Mouse (Mus musculus) stomach, embryonic 14.5 days (tissue): Measurements from ENCODE around the gene Fezf1. TPM values are rescaled to one million over a fixed set of nuclear protein-coding genes. Genes with fewer than 3 reads are reported as not detected.

Experiments used
- ATAC-seq: fragments of 200-750 bp; cut with Nextera tagmentation; 2 replicates; pipeline ENCODE4 v1.8.0; 2017; ENCODE audit warnings: low read depth, moderate TSS enrichment; ENCODE audit not compliant: insufficient number of reproducible peaks, insufficient read depth, low FRiP score
- H3K27ac ChIP-seq: fragments of 300-500 bp; sonication (generic); 2 replicates; pipeline ENCODE4 v1.5.1; 2014; ENCODE audit warnings: mild to moderate bottlenecking, low read length, moderate library complexity, mixed read lengths
- H3K27me3 ChIP-seq: fragments of 300-500 bp; sonication (generic); 2 replicates; pipeline ENCODE4 v1.6.1; 2014; ENCODE audit warnings: low read length, control low read depth, mixed read lengths; ENCODE audit not compliant: control insufficient read depth, insufficient read depth
- H3K36me3 ChIP-seq: fragments of 300-500 bp; sonication (generic); 2 replicates; pipeline ENCODE4 v1.6.1; 2014; ENCODE audit warnings: mild to moderate bottlenecking, control low read depth, low read length, moderate library complexity, mixed read lengths; ENCODE audit not compliant: control insufficient read depth, insufficient read depth
- H3K4me1 ChIP-seq: fragments of 300-500 bp; sonication (generic); 2 replicates; pipeline ENCODE4 v1.6.1; 2014; ENCODE audit warnings: low read length, control low read depth, mixed read lengths; ENCODE audit not compliant: control insufficient read depth, insufficient read depth
- H3K4me2 ChIP-seq: fragments of 300-500 bp; sonication (generic); replicated peaks from 2 replicates; pipeline ENCODE4 v1.6.1; 2014; ENCODE audit warnings: low read depth, low read length, control low read depth
- H3K4me3 ChIP-seq: fragments of 300-500 bp; sonication (generic); 2 replicates; pipeline ENCODE4 v1.5.1; 2014; ENCODE audit warnings: low read depth, low read length, control low read depth
- H3K9ac ChIP-seq: fragments of 300-500 bp; sonication (generic); replicated peaks from 2 replicates; pipeline ENCODE4 v1.6.1; 2014; ENCODE audit warnings: low read depth, mild to moderate bottlenecking, control low read depth, low read length, moderate library complexity, mixed read lengths
- H3K9me3 ChIP-seq: fragments of 300-500 bp; sonication (generic); 2 replicates; pipeline ENCODE4 v1.6.1; 2016; ENCODE audit warnings: low read depth, low read length, control low read depth; ENCODE audit not compliant: control insufficient read depth
- WGBS: fragments of 180-500 bp; shearing (Covaris S2); extraction: QIAGEN DNeasy Blood & Tissue Kit; methylation state at CpG from one replicate; pipeline ENCODE4 v1.1.7; 2014; 5-methylcytosine and 5-hydroxymethylcytosine counted together
- polyA plus RNA-seq: library from polyadenylated mRNA; unstranded; fragments of >200 nt; fragmentation: Nextera tagmentation; extraction: Ambion mirVana; gene quantifications from 2 replicates; pipeline ENCODE4 v1.2.1, GENCODE M21; 2014

Gene Fezf1
- polyA plus RNA-seq, 1 experiment from 2014 or later, result not detected

DNA sequence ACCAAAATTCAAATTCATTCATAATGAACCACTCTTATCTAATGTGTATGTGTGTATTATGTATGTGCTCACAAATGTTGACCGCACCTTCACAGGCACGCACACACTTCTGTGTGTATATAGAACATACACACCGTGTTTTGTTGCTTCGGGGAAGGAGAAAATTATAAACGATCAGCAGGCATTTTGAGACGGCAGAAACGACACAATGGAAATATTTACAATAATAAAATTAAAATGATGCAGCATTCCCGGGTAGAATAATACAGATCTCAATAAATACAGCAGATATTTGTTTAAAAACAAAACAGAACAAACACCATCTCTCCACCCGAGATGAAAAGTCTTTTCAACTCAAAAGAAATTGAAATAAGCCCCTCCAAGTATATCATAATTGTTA is 3.0 kb downstream of the Fezf1 start:
- H3K9ac ChIP-seq, result no peak overlapping the region
- H3K4me3 ChIP-seq, result no peak overlapping the region
- H3K4me2 ChIP-seq, result no peak overlapping the region
- peaks cover 74% of the 10 kb centered on the region for H3K27me3 ChIP-seq
- no peaks in the 10 kb centered on the region for H3K4me1 ChIP-seq
- no peaks in the 10 kb centered on the region for H3K9me3 ChIP-seq
- no peak for ATAC-seq
- no peak overlapping the region for H3K27ac ChIP-seq
- no peaks in the 10 kb centered on the region for H3K36me3 ChIP-seq
- 19% methylated on average over 9 of the region's 9 CpGs for WGBS

DNA sequence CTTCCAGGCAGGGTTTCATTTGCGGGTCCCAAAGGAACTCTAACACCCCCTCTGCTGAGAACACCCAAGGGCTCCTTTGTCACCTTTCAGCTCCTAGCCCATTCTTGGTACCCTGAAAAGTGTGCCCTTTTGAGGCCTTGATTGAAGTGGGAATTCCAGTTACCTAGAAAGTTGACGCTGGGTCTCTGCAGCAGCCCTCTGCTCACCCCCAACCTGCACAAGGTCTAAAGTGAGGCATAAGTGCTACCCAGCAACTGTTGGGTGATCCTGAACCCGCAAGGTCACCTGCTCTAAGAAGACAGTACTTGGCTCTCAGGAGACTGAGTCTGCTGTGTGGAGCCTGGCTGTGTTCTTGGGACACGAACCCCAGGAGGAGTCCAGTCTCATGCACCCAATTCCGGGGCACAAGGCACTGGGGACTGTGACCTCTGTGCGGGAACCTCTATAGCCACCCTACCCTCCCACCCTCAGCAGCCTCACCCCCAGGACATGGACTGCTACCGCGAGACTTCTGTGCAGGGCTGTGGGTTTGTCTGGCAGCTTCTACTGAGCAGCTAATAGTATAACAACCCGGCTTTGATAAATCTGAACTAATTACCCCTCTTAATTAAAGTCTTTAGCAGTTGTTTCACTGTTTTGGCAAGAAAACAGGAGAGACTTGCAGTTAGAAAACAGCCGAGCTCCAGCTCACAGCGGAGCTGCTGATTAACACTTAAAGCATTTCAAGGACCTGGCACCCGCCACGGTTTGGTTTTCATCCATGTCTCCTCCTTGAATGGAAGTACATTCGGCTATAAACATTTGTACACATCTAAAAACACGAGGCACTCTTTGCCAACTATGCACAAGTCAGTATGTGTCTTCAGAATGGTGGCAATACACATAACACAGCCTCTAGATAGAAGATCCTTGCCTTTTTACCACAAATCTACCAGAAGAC is 4.1 kb downstream of the Fezf1 start:
- no peaks in the 10 kb centered on the region for H3K4me1 ChIP-seq
- H3K27ac ChIP-seq, result no peak overlapping the region
- WGBS, result 1% methylated on average over 15 of the region's 15 CpGs
- no peak overlapping the region for H3K9ac ChIP-seq
- no peaks in the 10 kb centered on the region for H3K9me3 ChIP-seq
- no peak overlapping the region for H3K4me2 ChIP-seq
- no peak overlapping the region for H3K4me3 ChIP-seq
- no peak for ATAC-seq
- no peaks in the 10 kb centered on the region for H3K36me3 ChIP-seq
- peaks cover 66% of the 10 kb centered on the region for H3K27me3 ChIP-seq

- Histone ChIP-seq H3K4me2 (no peak overlapping the region), H3K27me3 (no peaks in the 10 kb centered on the region), H3K4me3 (no peak overlapping the region), H3K9ac (no peak overlapping the region), H3K36me3 (no peaks in the 10 kb centered on the region), H3K27ac (no peak overlapping the region), H3K4me1 (no peaks in the 10 kb centered on the region), H3K9me3 (no peaks in the 10 kb centered on the region)
- 57% methylated on average over 3 of the region's 3 CpGs for WGBS
- no peak for ATAC-seq
These were observed 36.7 kb downstream of the Fezf1 start for GRCm38 (mm10) chr6:23211499-23211898.

- Histone ChIP-seq H3K4me1 (no peaks in the 10 kb centered on the region), H3K4me3 (no peak overlapping the region), H3K9me3 (no peaks in the 10 kb centered on the region), H3K4me2 (no peak overlapping the region), H3K9ac (no peak overlapping the region), H3K27ac (no peak overlapping the region), H3K27me3 (no peaks in the 10 kb centered on the region), H3K36me3 (no peaks in the 10 kb centered on the region)
- WGBS, result 64% methylated on average over 4 of the region's 4 CpGs
- no peak for ATAC-seq
These were observed 40.4 kb downstream of the Fezf1 start for GRCm38 (mm10) chr6:23207791-23208190.

- Histone ChIP-seq H3K4me1 (no peaks in the 10 kb centered on the region), H3K9me3 (no peaks in the 10 kb centered on the region), H3K4me3 (no peak overlapping the region), H3K4me2 (no peak overlapping the region), H3K27me3 (no peaks in the 10 kb centered on the region), H3K36me3 (no peaks in the 10 kb centered on the region), H3K9ac (no peak overlapping the region), H3K27ac (no peak overlapping the region)
- 76% methylated on average over 11 of the region's 11 CpGs for WGBS
- no peak for ATAC-seq
These were observed 45.5 kb downstream of the Fezf1 start for GRCm38 (mm10) chr6:23202630-23203029.

Other genes starting within 250 kb of the Fezf1 start
- gene Aass, start 115.4 kb downstream of the Fezf1 start, polyA plus RNA-seq, result 0.91 and 1.1 TPM in 2 replicates